12 mouse cellular contexts compared by ENCODE assay signal in the genomic region with DNA sequence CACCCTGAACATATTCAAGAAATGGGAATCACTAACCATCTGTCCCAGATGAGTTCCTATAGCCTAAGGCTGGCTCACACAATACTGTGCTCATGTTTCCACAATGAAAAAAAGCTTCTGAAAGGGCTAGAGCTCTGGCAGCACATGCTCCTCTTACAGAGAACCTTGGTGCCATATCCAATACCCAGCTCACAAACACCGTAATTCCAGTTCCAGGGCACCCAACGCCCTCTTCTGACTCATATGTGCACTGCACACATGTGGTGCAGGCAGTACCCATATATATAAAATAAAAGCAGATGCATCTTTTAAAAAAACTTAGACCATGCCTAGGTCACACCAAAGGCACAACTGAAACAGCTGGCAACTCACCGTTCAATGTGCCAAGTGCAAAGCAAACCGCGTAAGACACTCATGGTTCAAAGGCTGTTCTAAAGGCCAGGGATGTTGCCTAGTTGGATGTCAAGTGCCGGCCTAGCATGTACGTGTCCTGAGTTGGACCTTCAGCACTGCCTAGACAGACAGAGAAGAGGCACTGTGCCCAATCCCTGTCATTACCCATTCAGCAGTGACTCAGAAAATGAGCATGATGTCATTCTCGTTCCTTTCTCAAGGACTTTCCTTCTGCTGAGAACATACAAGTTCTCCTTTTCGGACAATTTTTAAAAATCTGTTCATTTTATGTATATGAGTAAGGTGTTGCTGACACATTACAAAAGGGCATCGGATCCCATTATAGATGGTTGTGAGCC. TPM values are rescaled to one million over a fixed set of nuclear protein-coding genes. Genes with fewer than 3 reads are reported as not detected.
DNase-seq lines count a peak whose midpoint lies in the region; ATAC-seq and TF ChIP-seq lines count a peak whose summit lies in the region.
"Had no signal": no experiment of that assay in that cellular context is flagged by ENCODE, and none has a peak within 500 bp of the region (broad histone marks: within the 10 kb centered on the region; RNA-seq: fewer than 3 reads in every experiment).

No protein-coding gene starts in this region.

- H3K36me3 ChIP-seq in heart, embryonic 10.5 days = peaks cover 29% of the 10 kb centered on the region
- peaks cover 28% of the 10 kb centered on the region for H3K36me3 ChIP-seq in midbrain, postnatal 0 days (ENCODE audit: insufficient read depth, low read length)
- H3K36me3 ChIP-seq in midbrain, embryonic 14.5 days (ENCODE audit: control insufficient read depth, insufficient read depth, low read length) = peaks cover 36% of the 10 kb centered on the region
- H3K36me3 ChIP-seq in stomach, postnatal 0 days (ENCODE audit: control insufficient read depth, insufficient read depth, low read length) = peaks cover 16% of the 10 kb centered on the region

- TF ChIP-seq EP300 in stomach, postnatal 0 days (optimal IDR thresholded peaks at IDR 0.05) = no peak

- H3K9me3 ChIP-seq in heart, embryonic 10.5 days = no peaks in the 10 kb centered on the region
- no peaks in the 10 kb centered on the region for H3K9me3 ChIP-seq in midbrain, postnatal 0 days (ENCODE audit: low read length)
- H3K9me3 ChIP-seq in midbrain, embryonic 14.5 days (ENCODE audit: control insufficient read depth, low read length) = no peaks in the 10 kb centered on the region
- H3K9me3 ChIP-seq in stomach, postnatal 0 days (ENCODE audit: control insufficient read depth, low read length) = no peaks in the 10 kb centered on the region

- H3K4me3 ChIP-seq in heart, embryonic 10.5 days = no peak overlapping the region
- H3K4me3 ChIP-seq in midbrain, postnatal 0 days (ENCODE audit: low read depth, low read length) = no peak overlapping the region
- H3K4me3 ChIP-seq in midbrain, embryonic 14.5 days (replicated peaks; ENCODE audit: low read depth, low read length) = no peak overlapping the region
- H3K4me3 ChIP-seq in stomach, postnatal 0 days (ENCODE audit: low read depth, low read length) = no peak overlapping the region

- TF ChIP-seq CTCF in midbrain, postnatal 0 days (IDR thresholded peaks at IDR 0.05) = peak; percentile 48
- TF ChIP-seq CTCF in stomach, postnatal 0 days (IDR thresholded peaks at IDR 0.05; ENCODE audit: low read depth) = peak; percentile 54

- peaks cover 23% of the 10 kb centered on the region for H3K4me1 ChIP-seq in heart, embryonic 10.5 days
- no peaks in the 10 kb centered on the region for H3K4me1 ChIP-seq in midbrain, postnatal 0 days (ENCODE audit: insufficient read depth, low read length)
- no peaks in the 10 kb centered on the region for H3K4me1 ChIP-seq in midbrain, embryonic 14.5 days (ENCODE audit: control insufficient read depth, insufficient read depth, low read length)
- no peaks in the 10 kb centered on the region for H3K4me1 ChIP-seq in stomach, postnatal 0 days (replicated peaks; ENCODE audit: control insufficient read depth, insufficient read depth)

- no peak for ATAC-seq in midbrain, postnatal 0 days (ENCODE audit: low FRiP score)
- no peak for ATAC-seq in midbrain, embryonic 14.5 days (ENCODE audit: low FRiP score, low TSS enrichment)
- ATAC-seq in stomach, postnatal 0 days (ENCODE audit: low FRiP score, low TSS enrichment) = no peak

- peak; percentile 53 for DNase-seq in heart, adult 8-10 months (ENCODE audit: low spot score)
- no peak for DNase-seq in heart, embryonic 10.5 days (ENCODE audit: low spot score)
- peak; percentile 33 for DNase-seq in midbrain, postnatal 0 days (ENCODE audit: low spot score)
- no peak for DNase-seq in midbrain, embryonic 14.5 days
- DNase-seq in adrenal gland, postnatal 36 days = peak; percentile 81
- no peak for DNase-seq in stomach, postnatal 0 days (ENCODE audit: low spot score)
- DNase-seq in cerebellum, adult 9-11 months = no peak
- no peak for DNase-seq in c-Kit-positive CD71-positive TER-119-positive erythroid progenitor cells, embryonic 14.5 days (ENCODE audit: low spot score)
- DNase-seq: kidney, postnatal 10 days; left cerebral cortex, postnatal 4 days; spleen, adult 18-20 months; thymus, postnatal 36 days had no signal

- H3K27me3 ChIP-seq in heart, embryonic 10.5 days (ENCODE audit: insufficient read depth, poor library complexity, severe bottlenecking) = no peaks in the 10 kb centered on the region
- H3K27me3 ChIP-seq in midbrain, postnatal 0 days (ENCODE audit: insufficient read depth, low read length) = no peaks in the 10 kb centered on the region
- no peaks in the 10 kb centered on the region for H3K27me3 ChIP-seq in midbrain, embryonic 14.5 days (ENCODE audit: control insufficient read depth, insufficient read depth, low read length)
- no peaks in the 10 kb centered on the region for H3K27me3 ChIP-seq in stomach, postnatal 0 days (ENCODE audit: control insufficient read depth, insufficient read depth, low read length)

- no peak overlapping the region for H3K27ac ChIP-seq in heart, embryonic 10.5 days
- no peak overlapping the region for H3K27ac ChIP-seq in midbrain, postnatal 0 days (ENCODE audit: low read depth, low read length)
- no peak overlapping the region for H3K27ac ChIP-seq in midbrain, embryonic 14.5 days (replicated peaks; ENCODE audit: low read depth, low read length)
- no peak overlapping the region for H3K27ac ChIP-seq in stomach, postnatal 0 days (replicated peaks)

- no peak overlapping the region for H3K4me2 ChIP-seq in midbrain, postnatal 0 days (ENCODE audit: low read depth, low read length, poor library complexity, severe bottlenecking)
- H3K4me2 ChIP-seq in midbrain, embryonic 14.5 days (ENCODE audit: low read length) = no peak overlapping the region
- H3K4me2 ChIP-seq in stomach, postnatal 0 days (replicated peaks; ENCODE audit: low read depth) = no peak overlapping the region

- 90% methylated on average over 10 of the region's 10 CpGs for WGBS in heart, embryonic 10.5 days
- 92% methylated on average over 10 of the region's 10 CpGs for WGBS in midbrain, postnatal 0 days
- WGBS in midbrain, embryonic 14.5 days = 91% methylated on average over 10 of the region's 10 CpGs
- 84% methylated on average over 10 of the region's 10 CpGs for WGBS in stomach, postnatal 0 days

- no peak overlapping the region for H3K9ac ChIP-seq in midbrain, postnatal 0 days (replicated peaks; ENCODE audit: low read length, poor library complexity, severe bottlenecking)
- H3K9ac ChIP-seq in midbrain, embryonic 14.5 days (replicated peaks; ENCODE audit: low read length) = no peak overlapping the region
- no peak overlapping the region for H3K9ac ChIP-seq in stomach, postnatal 0 days (ENCODE audit: low read length)

RNA-seq across cellular contexts. Expression of a gene that starts 18.1 kb away (rescaled TPM):
- 100 to 1,000 TPM; 159 to 211 (median 191) TPM for total RNA-seq in heart, adult 8-10 months (2022)
- polyA plus RNA-seq in heart, embryonic 10.5 days (2016; fragmentation: Nextera tagmentation; extraction: Ambion mirVana) = 44.8 and 56.6 TPM in 2 replicates
- total RNA-seq in midbrain, postnatal 0 days (2014; rRNA removed) = 308 and 425 TPM in 2 replicates
- polyA plus RNA-seq in midbrain, postnatal 0 days (2015; fragmentation: Nextera tagmentation; extraction: Ambion mirVana) = 183 and 215 TPM in 2 replicates
- polyA plus RNA-seq in midbrain, embryonic 14.5 days (2014; fragmentation: Nextera tagmentation; extraction: Ambion mirVana) = 152 and 202 TPM in 2 replicates
- total RNA-seq in adrenal gland, postnatal 36 days (2021) = 100 to 1,000 TPM; 129 to 168 TPM
- 18.0 and 23.9 TPM in 2 replicates for polyA plus RNA-seq in stomach, postnatal 0 days (2015; fragmentation: Nextera tagmentation; extraction: Ambion mirVana)

Comparison
In these comparisons a context has a peak if more than half of its experiments do, and no peak if none do; other contexts are left out.
1. DNase-seq: peak in heart, adult 8-10 months (single experiment), midbrain, postnatal 0 days (single experiment) and adrenal gland, postnatal 36 days (2 of 2); none in heart, embryonic 10.5 days (single experiment), midbrain, embryonic 14.5 days (single experiment), stomach, postnatal 0 days (single experiment), cerebellum, adult 9-11 months (single experiment) and c-Kit-positive CD71-positive TER-119-positive erythroid progenitor cells, embryonic 14.5 days (single experiment).